Mouse (Mus musculus) CD4-positive naive resting alpha-beta T cell, adult 57 days (primary cell): Measurements from ENCODE around the gene Pikfyve. TPM values are rescaled to one million over a fixed set of nuclear protein-coding genes. Genes with fewer than 3 reads are reported as not detected.

ENCODE experiments used
- total RNA-seq: library from RNA; stranded (reverse); gene quantifications from one replicate; pipeline ENCODE4 v1.2.4, GENCODE M21; 2023

The Pikfyve gene
- 44.4 TPM for total RNA-seq

GRCm38 (mm10) chr1:65186287-65187073 lies at the start of gene Pikfyve, which contains the start of gene Idh1:
Pikfyve (plus strand) TSS chr1:65186683.
Idh1 (minus strand) TSS chr1:65186500.

GRCm38 (mm10) chr1:65281756-65282155 lies 95.3 kb downstream of the Pikfyve start, which contains the start of gene Pth2r:
Pth2r (plus strand) TSS chr1:65282056.

Other genes with a start within 250 kb of the Pikfyve start
- gene Plekhm3, start 229.9 kb upstream of the Pikfyve start, total RNA-seq, result 13.9 TPM
- gene Akr1cl, start 153.9 kb upstream of the Pikfyve start, total RNA-seq, result not detected
- gene Cryge, start 135.5 kb upstream of the Pikfyve start, total RNA-seq, result not detected
- not detected for gene Crygd, start 123.2 kb upstream of the Pikfyve start, total RNA-seq
- not detected for gene Crygc, start 113.0 kb upstream of the Pikfyve start, total RNA-seq
- gene Crygb, start 104.4 kb upstream of the Pikfyve start, total RNA-seq, result not detected
- not detected for gene Cryga, start 83.3 kb upstream of the Pikfyve start, total RNA-seq
- not detected for gene Gm28845, start 67.1 kb upstream of the Pikfyve start, total RNA-seq
- not detected for gene D630023F18Rik, start 63.5 kb upstream of the Pikfyve start, total RNA-seq
- 5.7 TPM for gene Idh1, start 183 bp upstream of the Pikfyve start, total RNA-seq
- gene Pth2r, start 95.4 kb downstream of the Pikfyve start, total RNA-seq, result not detected